Mouse (Mus musculus) CH12.LX (cell line): ENCODE data around the gene Prr5. TPM values are rescaled to one million over a fixed set of nuclear protein-coding genes. Genes with fewer than 3 reads are reported as not detected.

ENCODE experiments used
- DNase-seq: peaks from one replicate; pipeline ENCODE4 v3.0.0-alpha.2; 2013; ENCODE audit errors: extremely low read depth
- H3K27ac ChIP-seq: 2 replicates; pipeline ENCODE4 v1.5.1; 2012; ENCODE audit warnings: low read depth, mild to moderate bottlenecking, control low read depth, moderate library complexity; ENCODE audit not compliant: insufficient read depth
- H3K27me3 ChIP-seq: replicated peaks from 2 replicates; pipeline ENCODE3; 2012; ENCODE audit warnings: inconsistent platforms
- H3K36me3 ChIP-seq, 2 experiments: replicated peaks in 1 of 2; 2 replicates each; pipeline versions ENCODE3 to v1.6.1; 2012; ENCODE audit warnings: inconsistent platforms in 1 of 2, low read length in 1 of 2, mild to moderate bottlenecking in 1 of 2, mixed read lengths in 1 of 2, moderate library complexity in 1 of 2; ENCODE audit not compliant: control insufficient read depth in 1 of 2, insufficient read depth in 1 of 2
- H3K4me1 ChIP-seq, 2 experiments: 2 replicates each; pipeline ENCODE4 v1.6.1; 2012; ENCODE audit warnings: inconsistent platforms in 1 of 2, moderate library complexity in 1 of 2; ENCODE audit not compliant: insufficient read depth in 2 of 2, control insufficient read depth in 1 of 2
- H3K4me2 ChIP-seq: 2 replicates; pipeline ENCODE4 v1.6.1; 2012; ENCODE audit warnings: low read depth, mild to moderate bottlenecking, control low read depth; ENCODE audit not compliant: poor library complexity, insufficient read depth, severe bottlenecking
- H3K4me3 ChIP-seq, 3 experiments: fragments of 150-350 bp in 1 of 3; sonication (generic) in 1 of 3; replicated peaks in 1 of 3; 2 replicates each; pipeline versions ENCODE3 to v1.5.1; 2011 to 2012; ENCODE audit warnings: low read depth in 2 of 3, low read length in 2 of 3, mild to moderate bottlenecking in 2 of 3, moderate library complexity in 2 of 3, control low read depth in 1 of 3, improper control_type of control experiment in 1 of 3, inconsistent platforms in 1 of 3, mixed read lengths in 1 of 3; ENCODE audit not compliant: poor library complexity in 1 of 3
- H3K79me2 ChIP-seq: replicated peaks from 2 replicates; pipeline ENCODE4 v1.6.1; 2012; ENCODE audit warnings: mild to moderate bottlenecking, moderate library complexity; ENCODE audit not compliant: control insufficient read depth, poor library complexity, insufficient read depth, severe bottlenecking; ENCODE audit errors: extremely low read depth
- H3K9ac ChIP-seq: 2 replicates; pipeline ENCODE4 v1.6.1; 2012; ENCODE audit warnings: low read depth, mild to moderate bottlenecking, control low read depth, moderate library complexity; ENCODE audit not compliant: insufficient read depth
- H3K9me3 ChIP-seq: replicated peaks from 2 replicates; pipeline ENCODE3; 2012; ENCODE audit warnings: low read length, inconsistent platforms, mixed read lengths
- BHLHE40 ChIP-seq: IDR thresholded peaks from 2 replicates; pipeline ENCODE4 v1.6.1; 2011; ENCODE audit warnings: mild to moderate bottlenecking, low read depth, low read length, improper control_type of control experiment
- CHD1 ChIP-seq: IDR thresholded peaks from 2 replicates; pipeline ENCODE4 v1.6.1; 2012; ENCODE audit warnings: low read depth, low read length, improper control_type of control experiment, inconsistent platforms
- CHD2 ChIP-seq: IDR thresholded peaks from 2 replicates; pipeline ENCODE4 v1.6.1; 2011; ENCODE audit warnings: low read length, improper control_type of control experiment
- CTCF ChIP-seq, 2 experiments: IDR thresholded peaks in 1 of 2; conservative IDR thresholded peaks in 1 of 2; 2 replicates each; pipeline ENCODE4 v1.5.1; 2011 to 2012; ENCODE audit warnings: low read depth in 2 of 2, low read length in 2 of 2, improper control_type of control experiment in 1 of 2, inconsistent platforms in 1 of 2, mild to moderate bottlenecking in 1 of 2, moderate library complexity in 1 of 2
- E2F4 ChIP-seq: IDR thresholded peaks from 2 replicates; pipeline ENCODE4 v1.6.1; 2011; ENCODE audit warnings: low read depth, low read length, improper control_type of control experiment; ENCODE audit not compliant: insufficient replicate concordance
- ETS1 ChIP-seq: conservative IDR thresholded peaks from 2 replicates; pipeline ENCODE4 v1.6.1; 2012; ENCODE audit warnings: low read depth, mild to moderate bottlenecking, inconsistent platforms, low read length, improper control_type of control experiment, moderate library complexity
- GABPA ChIP-seq: IDR thresholded peaks from 2 replicates; pipeline ENCODE4 v1.6.1; 2012; ENCODE audit warnings: low read depth, low read length, improper control_type of control experiment, inconsistent platforms; ENCODE audit not compliant: insufficient replicate concordance
- IRF4 ChIP-seq: IDR thresholded peaks from 2 replicates; pipeline ENCODE4 v1.6.1; 2014; ENCODE audit warnings: low read depth, mild to moderate bottlenecking, inconsistent platforms, low read length, improper control_type of control experiment
- JUN ChIP-seq: IDR thresholded peaks from 2 replicates; pipeline ENCODE4 v1.6.1; 2011; ENCODE audit warnings: low read depth, mild to moderate bottlenecking, low read length, improper control_type of control experiment, moderate library complexity; ENCODE audit not compliant: insufficient read depth
- KAT2A ChIP-seq: IDR thresholded peaks from 2 replicates; pipeline ENCODE4 v1.6.1; 2012; ENCODE audit warnings: low read length, improper control_type of control experiment, inconsistent platforms; ENCODE audit not compliant: insufficient replicate concordance
- MAFK ChIP-seq: IDR thresholded peaks from 2 replicates; pipeline ENCODE4 v1.6.1; 2011; ENCODE audit warnings: low read length, improper control_type of control experiment; ENCODE audit not compliant: insufficient replicate concordance
- MAZ ChIP-seq: IDR thresholded peaks from 2 replicates; pipeline ENCODE4 v1.6.1; 2012; ENCODE audit warnings: low read depth, mild to moderate bottlenecking, inconsistent platforms, low read length, improper control_type of control experiment, moderate library complexity
- MXI1 ChIP-seq: IDR thresholded peaks from 2 replicates; pipeline ENCODE4 v1.6.1; 2011; ENCODE audit warnings: mild to moderate bottlenecking, low read depth, low read length, improper control_type of control experiment
- NELFE ChIP-seq: IDR thresholded peaks from 2 replicates; pipeline ENCODE4 v1.6.1; 2011; ENCODE audit warnings: low read depth, low read length, improper control_type of control experiment
- PAX5 ChIP-seq: IDR thresholded peaks from 2 replicates; pipeline ENCODE4 v1.6.1; 2012; ENCODE audit warnings: low read length, inconsistent platforms, mixed read lengths
- POLR2A ChIP-seq: IDR thresholded peaks from 2 replicates; pipeline ENCODE4 v1.6.1; 2011; ENCODE audit warnings: low read depth, mild to moderate bottlenecking, improper control_type of control experiment, low read length
- POLR2AphosphoS2 ChIP-seq: IDR thresholded peaks from 2 replicates; pipeline ENCODE4 v1.6.1; 2011; ENCODE audit warnings: low read depth, low read length, improper control_type of control experiment
- RAD21 ChIP-seq: IDR thresholded peaks from 2 replicates; pipeline ENCODE4 v1.6.1; 2011; ENCODE audit warnings: low read depth, mild to moderate bottlenecking, low read length, improper control_type of control experiment, moderate library complexity
- RCOR1 ChIP-seq: conservative IDR thresholded peaks from 2 replicates; pipeline ENCODE4 v1.6.1; 2012; ENCODE audit warnings: low read depth, mild to moderate bottlenecking, inconsistent platforms, low read length, improper control_type of control experiment
- SIN3A ChIP-seq: IDR thresholded peaks from 2 replicates; pipeline ENCODE4 v1.6.1; 2012; ENCODE audit warnings: low read length, improper control_type of control experiment, inconsistent platforms
- SMC3 ChIP-seq: IDR thresholded peaks from 2 replicates; pipeline ENCODE4 v1.6.1; 2011; ENCODE audit warnings: low read depth, low read length, improper control_type of control experiment
- TBP ChIP-seq: conservative IDR thresholded peaks from 2 replicates; pipeline ENCODE4 v1.6.1; 2011; ENCODE audit warnings: low read depth, low read length, improper control_type of control experiment
- TCF12 ChIP-seq: IDR thresholded peaks from 2 replicates; pipeline ENCODE4 v1.6.1; 2014; ENCODE audit warnings: low read depth, mild to moderate bottlenecking, inconsistent platforms, low read length, improper control_type of control experiment
- UBTF ChIP-seq: IDR thresholded peaks from 2 replicates; pipeline ENCODE4 v1.6.1; 2012; ENCODE audit warnings: low read depth, mild to moderate bottlenecking, inconsistent platforms, low read length, improper control_type of control experiment, moderate library complexity
- USF1 ChIP-seq: IDR thresholded peaks from 2 replicates; pipeline ENCODE4 v1.6.1; 2014; ENCODE audit warnings: low read depth, mild to moderate bottlenecking, inconsistent platforms, low read length, improper control_type of control experiment
- USF2 ChIP-seq: conservative IDR thresholded peaks from 2 replicates; pipeline ENCODE4 v1.6.1; 2011; ENCODE audit warnings: low read depth, low read length, improper control_type of control experiment
- ZC3H11A ChIP-seq: IDR thresholded peaks from 2 replicates; pipeline ENCODE4 v1.6.1; 2012; ENCODE audit warnings: low read depth, mild to moderate bottlenecking, inconsistent platforms, low read length, improper control_type of control experiment
- ZKSCAN1 ChIP-seq: IDR thresholded peaks from 2 replicates; pipeline ENCODE4 v1.6.1; 2012; ENCODE audit warnings: low read depth, inconsistent platforms, low read length, improper control_type of control experiment, borderline replicate concordance
- ZNF384 ChIP-seq: IDR thresholded peaks from 2 replicates; pipeline ENCODE4 v1.6.1; 2012; ENCODE audit warnings: low read depth, low read length, improper control_type of control experiment, inconsistent platforms
- dilution Hi-C: fragments of 300-500 bp; cut with MboI; formaldehyde crosslinking; loops from 2 replicates; pipeline ENCODE4 v1.14.3; 2020; ENCODE audit warnings: low sequenced_read_pairs; ENCODE audit not compliant: extremely low pct_unique_long_range_greater_than_20kb, extremely low pct_ligation_motif_present
- in situ Hi-C: fragments of 300-500 bp; cut with MboI; formaldehyde crosslinking; loops from 3 replicates; pipeline ENCODE4 v1.14.3; 2019; ENCODE audit warnings: low sequenced_read_pairs, low pct_ligation_motif_present, low pct_unique_long_range_greater_than_20kb, mixed read lengths
- polyA plus RNA-seq: library from polyadenylated mRNA; unstranded; fragments of >175 nt; gene quantifications from 2 replicates; pipeline ENCODE4 v1.2.1, GENCODE M21; 2012; ENCODE audit warnings: low read depth; ENCODE audit not compliant: insufficient read length
- total RNA-seq, 2 experiments: library from RNA; depleted of rRNA; stranded (reverse); fragments of 300-350 nt in 1 of 2; fragments of >200 nt in 1 of 2; gene quantifications; 2 replicates each; pipeline ENCODE4 v1.2.3; 2012 to 2014

Prr5 gene
- total and polyA plus RNA-seq, 3 experiments, result 11.6 to 68.2 (median 19.7) TPM

- H3K4me1 ChIP-seq, result peaks cover 27 to 44% of the 10 kb centered on the region in 2 experiments
- dilution Hi-C loops, result no loop called here
- H3K79me2 ChIP-seq, result peaks cover 36% of the 10 kb centered on the region
- H3K27ac ChIP-seq, result no peak overlapping the region
- H3K4me3 ChIP-seq, result no peak overlapping the region
- peaks cover 2% of the 10 kb centered on the region for H3K9me3 ChIP-seq
- TF ChIP-seq MXI1 (no peak), USF2 (no peak), USF1 (no peak), GABPA (no peak), RCOR1 (no peak), PAX5 (no peak), JUN (no peak), SIN3A (no peak), ZNF384 (no peak), IRF4 (no peak), MAFK (no peak)
- in situ Hi-C loops, result loop anchor here (10.0 kb wide), 1 partner anchor 245 kb away; the partner anchor contains the start of genes Gm29666 and Nup50
- H3K27me3 ChIP-seq, result no peaks in the 10 kb centered on the region
- H3K4me2 ChIP-seq, result no peak overlapping the region
- H3K9ac ChIP-seq, result no peak overlapping the region
- H3K36me3 ChIP-seq, result peaks cover 0 to 3% of the 10 kb centered on the region in 2 experiments
- DNase-seq, result no peak
Observed at GRCm38 (mm10) chr15:84679794-84680193, 10.4 kb downstream of the Prr5 start.

- DNase-seq, result peak; percentile 78
- peaks cover 25 to 41% of the 10 kb centered on the region in 2 experiments for H3K4me1 ChIP-seq
- peaks cover 0 to 3% of the 10 kb centered on the region in 2 experiments for H3K36me3 ChIP-seq
- H3K9me3 ChIP-seq, result peaks cover 2% of the 10 kb centered on the region
- in situ Hi-C loops, result no loop called here
- H3K27me3 ChIP-seq, result no peaks in the 10 kb centered on the region
- H3K4me3 ChIP-seq, result peak overlapping the region; percentile 74 to 93 (median 92)
- peaks cover 37% of the 10 kb centered on the region for H3K79me2 ChIP-seq
- H3K9ac ChIP-seq, result peak overlapping the region; percentile 63
- H3K4me2 ChIP-seq, result peak overlapping the region; percentile 58
- peak overlapping the region; percentile 29 for H3K27ac ChIP-seq
- dilution Hi-C loops, result no loop called here
- TF ChIP-seq ZC3H11A (no peak), UBTF (peak; percentile 78; the same call in 1 of the 2 replicates), SMC3 (no peak), POLR2A (peak; percentile 80), KAT2A (no peak), MAZ (no peak), ZKSCAN1 (no peak), ETS1 (no peak), SIN3A (peak; percentile 16; the same call in 1 of the 2 replicates), CHD1 (no peak), TCF12 (peak; percentile 34; the same call in 1 of the 2 replicates), RAD21 (no peak), POLR2AphosphoS2 (no peak), IRF4 (0 out of 2 replicates have a peak, but pooled peaks have one; percentile 9), USF2 (0 out of 2 replicates have a peak, but pooled peaks have one; percentile 25), CTCF (conservative IDR thresholded peaks at IDR 0.05 in 1 of 2, IDR thresholded peaks at IDR 0.05 in 1 of 2; ENCODE audit: low read depth in 2 of 2, low read length in 2 of 2) (no peak), BHLHE40 (peak; percentile 50), E2F4 (no peak), MAFK (no peak), PAX5 (no peak), CHD2 (no peak), TBP (no peak), NELFE (peak; percentile 61; the same call in 1 of the 2 replicates), MXI1 (peak; percentile 53; the same call in 1 of the 2 replicates), ZNF384 (no peak)
Observed at GRCm38 (mm10) chr15:84680545-84681454, 11.4 kb downstream of the Prr5 start.
